Mouse (Mus musculus): ENCODE results near the gene Paqr4. TPM values are rescaled to one million over a fixed set of nuclear protein-coding genes. Genes with fewer than 3 reads are reported as not detected.

The Paqr4 gene
- polyA plus RNA-seq, 1 experiment from 2014 or later: 26.4 TPM

- H3K4me2 ChIP-seq: no peak overlapping the region
- no peaks in the 10 kb centered on the region for H3K9me3 ChIP-seq
- no peak overlapping the region for H3K4me3 ChIP-seq (replicated peaks)
- H3K9ac ChIP-seq: no peak overlapping the region
- H3K4me1 ChIP-seq: peaks cover 21% of the 10 kb centered on the region
- H3K36me3 ChIP-seq (replicated peaks): peaks cover 20% of the 10 kb centered on the region
- WGBS: 44% methylated on average over 6 of the region's 6 CpGs
- H3K27ac ChIP-seq: no peak overlapping the region
- peaks cover 58% of the 10 kb centered on the region for H3K27me3 ChIP-seq
- ATAC-seq (ENCODE audit: low FRiP score): no peak
These were observed 7.4 kb upstream of the Paqr4 start for GRCm38 (mm10) chr17:23748026-23748425.

- Histone ChIP-seq H3K36me3 (replicated peaks) (peaks cover 14% of the 10 kb centered on the region), H3K9me3 (no peaks in the 10 kb centered on the region), H3K4me3 (replicated peaks) (no peak overlapping the region), H3K4me1 (peaks cover 22% of the 10 kb centered on the region), H3K9ac (no peak overlapping the region), H3K27me3 (peaks cover 63% of the 10 kb centered on the region), H3K27ac (no peak overlapping the region), H3K4me2 (no peak overlapping the region)
- ATAC-seq (ENCODE audit: low FRiP score): no peak
- 84% methylated on average over 3 of the region's 3 CpGs for WGBS
These were observed 6.8 kb upstream of the Paqr4 start for GRCm38 (mm10) chr17:23747471-23747870.

- WGBS: 77% methylated on average over 3 of the region's 3 CpGs
- Histone ChIP-seq H3K27me3 (peaks cover 70% of the 10 kb centered on the region), H3K4me1 (peaks cover 28% of the 10 kb centered on the region), H3K9me3 (no peaks in the 10 kb centered on the region), H3K4me2 (no peak overlapping the region), H3K4me3 (replicated peaks) (no peak overlapping the region), H3K27ac (no peak overlapping the region), H3K9ac (no peak overlapping the region), H3K36me3 (replicated peaks) (peaks cover 7% of the 10 kb centered on the region)
- ATAC-seq (ENCODE audit: low FRiP score): no peak
These were observed 6.1 kb upstream of the Paqr4 start for GRCm38 (mm10) chr17:23746767-23747166.

- 4% methylated on average over 12 of the region's 12 CpGs for WGBS
- peaks cover 75% of the 10 kb centered on the region for H3K27me3 ChIP-seq
- peaks cover 3% of the 10 kb centered on the region for H3K36me3 ChIP-seq (replicated peaks)
- ATAC-seq (ENCODE audit: low FRiP score): no peak
- H3K9ac ChIP-seq: no peak overlapping the region
- no peaks in the 10 kb centered on the region for H3K9me3 ChIP-seq
- H3K4me3 ChIP-seq (replicated peaks): peak overlapping the region; percentile 32
- H3K4me1 ChIP-seq: peaks cover 28% of the 10 kb centered on the region
- H3K27ac ChIP-seq: no peak overlapping the region
- H3K4me2 ChIP-seq: peak overlapping the region; percentile 65
These were observed 5.6 kb upstream of the Paqr4 start for GRCm38 (mm10) chr17:23746311-23746710.

GRCm38 (mm10) chr17:23745301-23746251, 4.9 kb upstream of the Paqr4 start, which contains the start of gene Kremen2:
Gene Kremen2, minus strand, starts transcription at chr17:23745833.
- Histone ChIP-seq H3K36me3 (replicated peaks) (no peaks in the 10 kb centered on the region), H3K4me2 (peak within 1 kb of the TSS; percentile 65), H3K27ac (no peak within 1 kb of the TSS), H3K27me3 (peaks cover 82% of the 10 kb centered on the region), H3K9me3 (no peaks in the 10 kb centered on the region), H3K4me1 (peaks cover 31% of the 10 kb centered on the region), H3K4me3 (replicated peaks) (peak within 1 kb of the TSS; percentile 32), H3K9ac (peak within 1 kb of the TSS; percentile 44)
- ATAC-seq (ENCODE audit: low FRiP score): no peak
- under 1% methylated on average over 39 of the region's 45 CpGs for WGBS

- peaks cover 85% of the 10 kb centered on the region for H3K27me3 ChIP-seq
- no peak overlapping the region for H3K9ac ChIP-seq
- 2% methylated on average over 14 of the region's 14 CpGs for WGBS
- peak overlapping the region; percentile 65 for H3K4me2 ChIP-seq
- no peak for ATAC-seq (ENCODE audit: low FRiP score)
- H3K36me3 ChIP-seq (replicated peaks): no peaks in the 10 kb centered on the region
- H3K4me1 ChIP-seq: peaks cover 37% of the 10 kb centered on the region
- H3K4me3 ChIP-seq (replicated peaks): peak overlapping the region; percentile 32; the same call in 1 of the 2 replicates
- no peaks in the 10 kb centered on the region for H3K9me3 ChIP-seq
- H3K27ac ChIP-seq: no peak overlapping the region
These were observed 4.0 kb upstream of the Paqr4 start for GRCm38 (mm10) chr17:23744651-23745050.

GRCm38 (mm10) chr17:23744076-23744475, 3.4 kb upstream of the Paqr4 start:
- Histone ChIP-seq H3K4me3 (replicated peaks) (no peak overlapping the region), H3K4me1 (peaks cover 42% of the 10 kb centered on the region), H3K36me3 (replicated peaks) (no peaks in the 10 kb centered on the region), H3K9ac (no peak overlapping the region), H3K9me3 (no peaks in the 10 kb centered on the region), H3K27me3 (peaks cover 88% of the 10 kb centered on the region), H3K4me2 (no peak overlapping the region), H3K27ac (no peak overlapping the region)
- no peak for ATAC-seq (ENCODE audit: low FRiP score)
- whole genome bisulfite sequencing: 21% methylated on average over 8 of the region's 8 CpGs

- peaks cover under 1% of the 10 kb centered on the region; the same call in 1 of the 2 replicates for H3K36me3 ChIP-seq (replicated peaks)
- no peak overlapping the region for H3K27ac ChIP-seq
- H3K4me3 ChIP-seq (replicated peaks): peak overlapping the region; percentile 29; the same call in 1 of the 2 replicates
- no peak for ATAC-seq (ENCODE audit: low FRiP score)
- no peak overlapping the region for H3K9ac ChIP-seq
- 58% methylated on average over 12 of the region's 12 CpGs for WGBS
- H3K27me3 ChIP-seq: peaks cover 90% of the 10 kb centered on the region
- H3K9me3 ChIP-seq: no peaks in the 10 kb centered on the region
- no peak overlapping the region for H3K4me2 ChIP-seq
- H3K4me1 ChIP-seq: peaks cover 53% of the 10 kb centered on the region
These were observed 2.3 kb upstream of the Paqr4 start for GRCm38 (mm10) chr17:23742941-23743340.

GRCm38 (mm10) chr17:23742210-23742793, 1.6 kb upstream of the Paqr4 start:
- Histone ChIP-seq H3K4me2 (peak overlapping the region; percentile 47), H3K9me3 (no peaks in the 10 kb centered on the region), H3K36me3 (replicated peaks) (peaks cover 7% of the 10 kb centered on the region), H3K27ac (no peak overlapping the region), H3K9ac (no peak overlapping the region), H3K27me3 (peaks cover 90% of the 10 kb centered on the region), H3K4me3 (replicated peaks) (peak overlapping the region; percentile 29), H3K4me1 (peaks cover 58% of the 10 kb centered on the region)
- ATAC-seq (ENCODE audit: low FRiP score): no peak
- WGBS: 7% methylated on average over 44 of the region's 44 CpGs

- H3K27ac ChIP-seq: no peak overlapping the region
- peak overlapping the region; percentile 47 for H3K4me2 ChIP-seq
- H3K36me3 ChIP-seq (replicated peaks): peaks cover 14% of the 10 kb centered on the region
- H3K4me1 ChIP-seq: peaks cover 58% of the 10 kb centered on the region
- whole genome bisulfite sequencing: 55% methylated on average over 38 of the region's 38 CpGs
- H3K9me3 ChIP-seq: no peaks in the 10 kb centered on the region
- H3K9ac ChIP-seq: no peak overlapping the region
- peaks cover 86% of the 10 kb centered on the region for H3K27me3 ChIP-seq
- no peak for ATAC-seq (ENCODE audit: low FRiP score)
- peak overlapping the region; percentile 29; the same call in 1 of the 2 replicates for H3K4me3 ChIP-seq (replicated peaks)
These were observed 917 bp upstream of the Paqr4 start for GRCm38 (mm10) chr17:23741359-23742209.

- Histone ChIP-seq H3K27me3 (peaks cover 72% of the 10 kb centered on the region), H3K4me3 (replicated peaks) (peak overlapping the region; percentile 71), H3K27ac (peak overlapping the region; percentile 48), H3K9ac (peak overlapping the region; percentile 89), H3K9me3 (no peaks in the 10 kb centered on the region), H3K4me1 (peaks cover 45% of the 10 kb centered on the region), H3K36me3 (replicated peaks) (peaks cover 24% of the 10 kb centered on the region), H3K4me2 (peak overlapping the region; percentile 97)
- ATAC-seq (ENCODE audit: low FRiP score): peak; percentile 88
- under 1% methylated on average over 46 of the region's 46 CpGs for WGBS
These were observed 507 bp downstream of the Paqr4 start for GRCm38 (mm10) chr17:23740136-23740584.
